Mouse (Mus musculus) forebrain, embryonic 15.5 days (tissue): Measurements from ENCODE around the gene H3f3a. TPM values are rescaled to one million over a fixed set of nuclear protein-coding genes. Genes with fewer than 3 reads are reported as not detected.
A peak's percentile ranks its signal among the peaks of the same experiment; 100 is the strongest.

ENCODE experiments used
- ATAC-seq: fragments of 200-750 bp; cut with Nextera tagmentation; replicated peaks from 2 replicates; pipeline ENCODE4 v1.8.0; 2017; ENCODE audit warnings: mild to moderate bottlenecking, moderate TSS enrichment, moderate library complexity
- H3K27ac ChIP-seq: fragments of 300-500 bp; sonication (generic); replicated peaks from 2 replicates; pipeline ENCODE4 v1.5.1; 2015; ENCODE audit warnings: mild to moderate bottlenecking, inconsistent platforms
- H3K27me3 ChIP-seq: fragments of 300-500 bp; sonication (generic); 2 replicates; pipeline ENCODE4 v1.6.1; 2015; ENCODE audit warnings: inconsistent platforms
- H3K36me3 ChIP-seq: fragments of 300-500 bp; sonication (generic); 2 replicates; pipeline ENCODE4 v1.6.1; 2015; ENCODE audit warnings: mild to moderate bottlenecking, inconsistent platforms
- H3K4me1 ChIP-seq: fragments of 300-500 bp; sonication (generic); 2 replicates; pipeline ENCODE4 v1.6.1; 2015; ENCODE audit warnings: inconsistent platforms
- H3K4me2 ChIP-seq: fragments of 300-500 bp; sonication (generic); replicated peaks from 2 replicates; pipeline ENCODE4 v1.6.1; 2015; ENCODE audit warnings: mild to moderate bottlenecking, inconsistent platforms
- H3K4me3 ChIP-seq: fragments of 300-500 bp; sonication (generic); 2 replicates; pipeline ENCODE4 v1.5.1; 2015; ENCODE audit warnings: mild to moderate bottlenecking, inconsistent platforms
- H3K9ac ChIP-seq: fragments of 300-500 bp; sonication (generic); replicated peaks from 2 replicates; pipeline ENCODE4 v1.6.1; 2015; ENCODE audit warnings: mild to moderate bottlenecking, inconsistent platforms
- H3K9me3 ChIP-seq: fragments of 300-500 bp; sonication (generic); 2 replicates; pipeline ENCODE4 v1.6.1; 2016; ENCODE audit warnings: inconsistent platforms
- WGBS: fragments of 180-500 bp; shearing (Covaris S2); methylation state at CpG from one replicate; pipeline ENCODE4 v1.1.7; 2015; ENCODE audit warnings: mixed read lengths; 5-methylcytosine and 5-hydroxymethylcytosine counted together
- polyA plus RNA-seq: library from polyadenylated mRNA; unstranded; fragments of >200 nt; fragmentation: Nextera tagmentation; extraction: Ambion mirVana; gene quantifications from 2 replicates; pipeline ENCODE4 v1.2.1, GENCODE M21; 2015

The H3f3a gene
- polyA plus RNA-seq, 1 experiment from 2014 or later = 4,029 TPM

DNA sequence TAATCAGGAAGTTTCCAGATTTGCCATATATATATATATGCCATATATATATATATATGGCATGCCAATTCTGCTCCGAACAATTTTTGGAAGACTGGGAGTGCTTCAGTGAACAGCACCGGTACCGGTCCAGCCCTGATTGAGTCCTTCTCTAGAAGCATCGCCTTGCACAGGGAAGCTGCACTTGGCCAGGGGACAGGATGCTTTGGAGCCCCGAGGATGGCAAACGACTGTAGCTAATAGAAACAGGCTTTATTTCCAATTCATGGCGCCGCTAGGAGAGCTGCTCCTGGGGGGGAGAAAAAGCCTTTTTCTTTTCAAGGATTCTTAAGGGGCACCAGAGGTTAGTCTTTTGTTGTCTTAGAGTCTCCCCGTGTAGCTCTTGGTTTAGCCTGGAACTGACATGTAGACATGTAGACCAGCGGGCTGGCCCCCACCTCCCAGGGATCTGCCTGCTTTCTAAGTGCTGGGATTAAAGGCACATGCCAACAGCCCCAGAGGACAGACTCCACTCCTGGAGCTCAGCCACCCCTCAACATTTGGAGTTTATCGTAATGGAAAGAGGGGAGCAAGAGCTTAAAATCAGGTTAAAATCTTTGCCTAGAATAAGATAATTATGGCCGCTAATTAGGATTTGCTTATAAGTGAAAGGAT is 1.8 kb upstream of the H3f3a start:
- Histone ChIP-seq H3K27ac (peak overlapping the region; percentile 100), H3K4me1 (peaks cover 27% of the 10 kb centered on the region), H3K9me3 (no peaks in the 10 kb centered on the region), H3K36me3 (peaks cover 3% of the 10 kb centered on the region; the same call in 1 of the 2 replicates), H3K4me3 (peak overlapping the region; percentile 8; the same call in 1 of the 2 replicates), H3K27me3 (no peaks in the 10 kb centered on the region), H3K9ac (peak overlapping the region; percentile 34; the same call in 1 of the 2 replicates), H3K4me2 (peak overlapping the region; percentile 38)
- no peak for ATAC-seq
- 25% methylated on average over 12 of the region's 12 CpGs for WGBS

DNA sequence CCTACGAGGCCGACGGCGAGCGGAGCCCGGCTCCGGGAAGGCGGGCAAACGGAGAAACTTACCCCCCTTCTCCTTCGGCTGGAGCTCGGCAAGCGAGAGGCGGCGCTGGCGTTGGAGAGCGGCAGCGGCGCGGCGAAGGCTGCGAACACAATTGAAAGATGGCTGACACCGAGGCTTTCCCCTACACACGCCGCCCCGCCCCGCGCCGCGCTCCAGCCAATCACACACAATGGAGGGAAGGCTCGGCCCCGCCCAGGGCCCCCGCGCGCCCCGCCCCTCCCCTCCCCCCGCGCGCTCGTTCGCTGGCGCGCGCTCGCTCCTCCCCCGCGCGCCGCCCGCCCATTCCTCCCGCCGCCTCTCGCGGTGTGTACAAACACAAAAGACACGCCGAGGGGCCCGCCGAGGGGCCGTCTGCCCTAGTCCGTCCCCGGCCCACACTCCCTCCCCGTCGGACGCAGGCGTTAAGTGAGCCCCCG is 296 bp downstream of the H3f3a start:
- WGBS = under 1% methylated on average over 37 of the region's 65 CpGs

DNA sequence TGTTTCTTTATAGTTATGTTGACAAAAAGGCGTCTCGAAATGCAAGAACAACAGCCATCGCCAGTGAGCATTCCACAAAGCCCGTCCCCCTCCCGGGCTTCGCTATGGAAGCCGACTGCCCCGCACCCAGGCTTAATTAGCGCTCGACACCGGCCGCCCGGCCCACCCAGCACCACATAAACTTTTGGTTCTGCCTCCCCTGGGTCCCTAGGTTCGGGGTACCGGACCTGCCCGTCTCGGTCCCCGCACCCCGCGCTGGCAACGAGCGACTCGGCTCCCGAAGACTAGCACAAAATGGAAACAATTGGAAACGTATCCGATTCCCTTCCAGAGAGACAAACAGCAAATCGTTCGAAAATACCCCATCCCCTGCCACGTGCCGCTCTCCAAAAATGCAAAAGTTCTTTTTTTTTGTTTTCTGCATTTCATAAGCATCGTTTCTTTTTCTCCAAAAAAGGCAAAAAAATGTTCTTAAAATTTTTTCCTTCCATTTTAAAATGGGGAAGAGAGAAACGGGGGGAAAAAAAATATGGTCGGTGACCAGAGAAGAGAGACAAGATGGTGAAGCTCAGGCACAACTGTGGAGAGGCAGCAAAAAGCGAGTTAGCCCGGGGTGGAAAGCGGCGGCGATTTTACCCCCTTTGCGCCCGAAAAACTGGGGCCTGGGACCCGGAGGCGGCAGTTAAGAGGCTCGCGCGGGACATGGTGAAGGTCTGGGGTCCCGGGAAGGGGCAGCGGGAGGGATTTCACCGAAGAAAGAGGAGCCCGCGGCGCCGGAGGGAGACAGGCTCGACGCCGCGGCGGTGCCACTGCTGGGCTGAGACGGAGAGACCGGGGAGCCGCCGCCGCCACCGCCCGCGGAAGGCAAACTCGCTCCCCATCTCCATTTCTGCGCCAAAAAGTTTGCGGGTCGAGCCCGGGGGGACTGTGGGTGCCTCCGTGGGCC is 1.0 kb downstream of the H3f3a start:
- H3K27ac ChIP-seq = peak overlapping the region; percentile 100
- peak overlapping the region; percentile 66 for H3K4me3 ChIP-seq
- peaks cover 25% of the 10 kb centered on the region for H3K36me3 ChIP-seq
- WGBS = under 1% methylated on average over 71 of the region's 71 CpGs
- peaks cover 51% of the 10 kb centered on the region for H3K4me1 ChIP-seq
- H3K9ac ChIP-seq = peak overlapping the region; percentile 94
- peak overlapping the region; percentile 55 for H3K4me2 ChIP-seq
- ATAC-seq = peak; percentile 42
- H3K9me3 ChIP-seq = no peaks in the 10 kb centered on the region
- H3K27me3 ChIP-seq = no peaks in the 10 kb centered on the region

More for the DNA sequence above, 296 bp downstream of the H3f3a start:
- peaks cover 45% of the 10 kb centered on the region for H3K4me1 ChIP-seq
- H3K9me3 ChIP-seq = no peaks in the 10 kb centered on the region
- H3K4me3 ChIP-seq = peak overlapping the region; percentile 66
- peaks cover 19% of the 10 kb centered on the region for H3K36me3 ChIP-seq
- H3K4me2 ChIP-seq = peak overlapping the region; percentile 75
- H3K27me3 ChIP-seq = no peaks in the 10 kb centered on the region
- H3K27ac ChIP-seq = peak overlapping the region; percentile 100
- H3K9ac ChIP-seq = peak overlapping the region; percentile 97
- peak; percentile 97 for ATAC-seq

DNA sequence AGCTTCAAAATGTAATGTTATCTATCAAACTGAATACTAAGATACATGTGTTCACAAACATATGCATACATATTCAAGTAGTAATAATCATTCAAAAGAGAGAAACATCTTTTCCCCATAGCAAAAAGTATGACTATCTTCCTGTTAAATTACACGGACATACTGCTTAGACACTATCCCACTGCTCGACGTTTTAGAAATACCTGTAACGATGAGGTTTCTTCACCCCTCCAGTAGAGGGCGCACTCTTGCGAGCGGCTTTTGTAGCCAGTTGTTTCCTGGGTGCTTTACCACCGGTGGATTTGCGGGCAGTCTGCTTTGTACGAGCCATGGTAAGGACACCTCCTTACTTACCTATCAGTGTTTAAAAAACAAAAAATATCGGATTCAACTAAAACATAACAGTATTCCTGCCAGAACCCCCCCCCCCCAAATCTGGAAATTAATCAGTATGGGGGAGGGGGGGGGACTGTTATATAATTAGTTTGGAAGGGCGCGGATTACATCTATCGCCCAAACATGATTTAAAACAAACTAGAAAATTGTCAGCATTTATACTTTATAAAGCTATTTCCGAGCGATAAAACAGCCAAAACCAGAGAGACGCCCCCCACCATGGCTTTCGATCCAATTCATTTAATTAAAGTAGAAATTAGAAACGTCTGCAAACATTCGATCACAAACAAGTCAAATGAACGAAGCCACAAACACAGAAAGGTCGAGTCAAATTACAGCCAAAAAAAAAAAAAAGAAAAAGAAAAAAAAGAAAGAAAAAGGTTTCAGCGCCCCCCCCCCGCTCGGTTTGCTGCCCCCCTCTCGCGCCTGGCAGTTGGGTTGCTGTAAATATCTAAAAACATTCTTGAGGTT is 1.9 kb downstream of the H3f3a start:
- no peak for ATAC-seq
- H3K36me3 ChIP-seq = peaks cover 34% of the 10 kb centered on the region
- H3K4me3 ChIP-seq = peak overlapping the region; percentile 66
- H3K9ac ChIP-seq = peak overlapping the region; percentile 94
- H3K27ac ChIP-seq = peak overlapping the region; percentile 100
- WGBS = 4% methylated on average over 27 of the region's 27 CpGs
- H3K9me3 ChIP-seq = no peaks in the 10 kb centered on the region
- peak overlapping the region; percentile 55 for H3K4me2 ChIP-seq
- H3K27me3 ChIP-seq = no peaks in the 10 kb centered on the region
- peaks cover 60% of the 10 kb centered on the region for H3K4me1 ChIP-seq

DNA sequence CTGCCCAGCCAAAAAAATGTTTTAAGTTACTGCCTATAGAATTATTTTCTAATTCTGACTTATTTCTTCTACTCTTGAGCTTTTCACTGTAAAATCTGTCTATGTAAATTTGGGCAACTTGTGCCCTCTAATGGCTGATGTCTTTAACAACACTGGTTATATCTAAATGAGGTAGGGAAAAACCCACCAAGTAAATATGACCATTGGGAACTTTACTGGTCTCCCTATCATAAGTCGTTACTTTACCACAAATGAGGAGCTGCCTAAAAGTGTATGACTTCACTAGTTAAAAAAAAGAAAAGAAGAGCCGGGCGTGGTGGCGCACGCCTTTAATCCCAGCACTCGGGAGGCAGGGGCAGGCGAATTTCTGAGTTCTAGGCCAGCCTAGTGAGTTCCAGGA is 2.8 kb downstream of the H3f3a start:
- H3K4me2 ChIP-seq = peak overlapping the region; percentile 55
- H3K9me3 ChIP-seq = no peaks in the 10 kb centered on the region
- H3K9ac ChIP-seq = peak overlapping the region; percentile 4; the same call in 1 of the 2 replicates
- H3K27me3 ChIP-seq = no peaks in the 10 kb centered on the region
- H3K4me3 ChIP-seq = peak overlapping the region; percentile 66
- 64% methylated on average over 7 of the region's 7 CpGs for WGBS
- H3K36me3 ChIP-seq = peaks cover 42% of the 10 kb centered on the region
- ATAC-seq = no peak
- peaks cover 67% of the 10 kb centered on the region for H3K4me1 ChIP-seq
- no peak overlapping the region for H3K27ac ChIP-seq

DNA sequence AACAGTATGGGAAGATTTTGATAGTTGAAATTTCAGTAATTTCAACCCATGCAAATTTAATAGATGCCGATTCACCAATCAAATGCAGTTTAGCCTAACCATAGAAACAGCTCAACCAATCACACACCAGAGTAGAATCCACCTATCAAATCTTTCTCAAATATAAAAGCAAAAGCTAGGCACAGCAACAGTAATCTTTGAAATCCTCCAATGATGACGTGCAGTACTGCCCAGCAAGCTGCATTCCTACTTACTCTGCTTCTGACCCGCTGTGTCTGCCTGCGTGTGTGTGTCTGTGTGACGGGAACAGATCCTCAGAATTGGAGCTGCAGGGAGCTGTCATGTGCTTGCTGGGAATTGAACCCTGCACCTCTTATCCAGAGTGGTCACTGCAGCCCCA is 4.9 kb downstream of the H3f3a start:
- Histone ChIP-seq H3K9me3 (no peaks in the 10 kb centered on the region), H3K27ac (peak overlapping the region; percentile 23; the same call in 1 of the 2 replicates), H3K4me2 (no peak overlapping the region), H3K9ac (no peak overlapping the region), H3K36me3 (peaks cover 64% of the 10 kb centered on the region), H3K4me1 (peaks cover 50% of the 10 kb centered on the region), H3K4me3 (no peak overlapping the region), H3K27me3 (no peaks in the 10 kb centered on the region)
- no peak for ATAC-seq
- 71% methylated on average over 5 of the region's 5 CpGs for WGBS

DNA sequence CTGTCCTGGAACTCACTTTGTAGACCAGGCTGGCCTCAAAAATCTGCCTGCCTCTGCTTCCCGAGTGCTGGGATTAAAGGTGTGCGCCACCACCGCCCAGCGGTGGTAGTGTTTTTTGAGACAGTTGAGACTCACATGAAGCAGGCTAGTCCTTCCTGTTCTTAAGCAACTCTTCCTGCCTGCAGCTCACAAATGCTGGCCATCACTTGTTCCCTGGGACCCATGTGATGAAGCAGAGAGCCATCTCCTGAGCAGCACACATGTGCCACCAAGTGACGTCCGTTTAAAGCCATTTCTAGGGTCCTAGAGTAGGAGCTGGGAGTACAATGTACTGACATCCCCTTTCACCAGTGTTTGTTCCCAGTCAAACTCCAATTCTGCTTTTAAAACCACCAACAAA is 9.9 kb downstream of the H3f3a start:
- H3K9ac ChIP-seq = no peak overlapping the region
- WGBS = 95% methylated on average over 6 of the region's 6 CpGs
- no peaks in the 10 kb centered on the region for H3K9me3 ChIP-seq
- no peak overlapping the region for H3K4me3 ChIP-seq
- no peak for ATAC-seq
- H3K36me3 ChIP-seq = peaks cover 73% of the 10 kb centered on the region
- peaks cover 27% of the 10 kb centered on the region for H3K4me1 ChIP-seq
- H3K27me3 ChIP-seq = no peaks in the 10 kb centered on the region
- no peak overlapping the region for H3K4me2 ChIP-seq
- H3K27ac ChIP-seq = no peak overlapping the region

DNA sequence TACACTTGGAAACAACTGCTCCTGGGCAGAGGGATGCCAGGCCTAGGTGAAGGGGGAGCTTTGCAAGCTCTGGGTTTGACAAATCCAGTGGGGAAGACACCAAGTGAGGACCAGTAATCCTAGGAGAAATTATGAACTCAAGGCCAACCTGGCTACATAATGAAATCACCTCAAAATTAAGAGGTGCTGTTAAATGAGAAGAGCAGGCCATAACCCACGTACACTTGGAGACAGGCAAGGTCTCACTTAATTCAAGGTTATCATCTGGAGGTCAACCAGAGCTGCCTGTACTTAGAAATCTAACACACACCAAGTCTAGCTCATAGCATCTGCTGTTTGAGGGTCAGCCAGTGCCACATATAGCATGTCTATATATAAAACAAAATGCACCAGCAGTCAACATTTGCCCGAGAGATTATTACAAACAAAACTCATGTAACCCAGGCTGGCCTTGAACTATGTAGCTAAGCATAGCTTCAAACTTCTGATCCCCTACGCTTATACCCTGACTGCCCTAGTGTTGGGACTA is 12.2 kb downstream of the H3f3a start:
- ATAC-seq = 0 out of 2 replicates have a peak, but pooled peaks have one; percentile 33
- no peak overlapping the region for H3K27ac ChIP-seq
- H3K36me3 ChIP-seq = peaks cover 53% of the 10 kb centered on the region
- no peak overlapping the region for H3K9ac ChIP-seq
- WGBS = 91% methylated on average over 3 of the region's 3 CpGs
- no peaks in the 10 kb centered on the region for H3K27me3 ChIP-seq
- no peak overlapping the region for H3K4me3 ChIP-seq
- no peak overlapping the region for H3K4me2 ChIP-seq
- H3K9me3 ChIP-seq = no peaks in the 10 kb centered on the region
- peaks cover 7% of the 10 kb centered on the region; the same call in 1 of the 2 replicates for H3K4me1 ChIP-seq

DNA sequence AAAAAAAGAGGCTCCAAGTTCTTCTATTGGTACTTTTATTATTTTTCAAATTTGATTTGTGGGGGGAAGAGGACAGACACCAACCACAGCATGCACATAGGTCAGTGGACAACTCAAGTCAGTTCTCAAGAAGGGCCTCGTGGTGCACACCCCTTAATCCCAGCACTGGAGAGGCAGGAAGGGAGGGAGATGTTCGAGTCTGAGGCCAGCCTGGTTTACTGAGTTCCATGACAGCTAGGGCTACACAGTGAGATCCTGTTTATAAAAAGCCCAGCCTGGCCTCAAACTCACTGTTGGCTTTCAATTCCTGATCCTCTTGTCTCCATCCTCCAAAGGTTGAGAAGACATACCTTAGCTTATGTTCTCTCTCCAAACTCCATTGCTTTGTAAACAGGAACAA is 12.9 kb downstream of the H3f3a start:
- no peaks in the 10 kb centered on the region for H3K9me3 ChIP-seq
- H3K9ac ChIP-seq = no peak overlapping the region
- WGBS = 59% methylated on average over 2 of the region's 2 CpGs
- no peak overlapping the region for H3K4me3 ChIP-seq
- no peaks in the 10 kb centered on the region for H3K27me3 ChIP-seq
- peaks cover 46% of the 10 kb centered on the region for H3K36me3 ChIP-seq
- no peak for ATAC-seq
- no peak overlapping the region for H3K27ac ChIP-seq
- H3K4me2 ChIP-seq = no peak overlapping the region
- H3K4me1 ChIP-seq = no peaks in the 10 kb centered on the region

DNA sequence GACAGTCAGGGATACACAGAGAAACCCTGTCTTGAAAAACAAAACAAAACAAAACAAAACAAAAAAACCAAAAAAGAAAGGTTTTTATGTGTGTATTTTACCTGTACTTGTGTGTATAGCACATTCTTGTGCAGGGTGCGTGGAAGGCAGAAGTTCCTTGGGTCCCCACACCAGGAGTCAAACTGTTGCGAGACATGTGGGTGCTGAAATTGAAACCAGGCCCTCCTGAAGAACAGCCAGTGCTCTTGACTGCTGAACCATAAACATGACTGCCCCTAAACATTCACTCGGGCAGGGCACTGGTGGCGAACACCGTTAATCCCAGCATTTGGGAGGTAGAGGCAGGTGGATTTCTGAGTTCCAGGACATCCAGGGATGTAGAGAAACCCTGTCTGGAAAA is 13.7 kb downstream of the H3f3a start:
- Histone ChIP-seq H3K4me3 (no peak overlapping the region), H3K27me3 (no peaks in the 10 kb centered on the region), H3K4me2 (no peak overlapping the region), H3K4me1 (no peaks in the 10 kb centered on the region), H3K36me3 (peaks cover 38% of the 10 kb centered on the region), H3K9ac (no peak overlapping the region), H3K9me3 (no peaks in the 10 kb centered on the region), H3K27ac (no peak overlapping the region)
- no peak for ATAC-seq
- WGBS = 91% methylated on average over 5 of the region's 5 CpGs

DNA sequence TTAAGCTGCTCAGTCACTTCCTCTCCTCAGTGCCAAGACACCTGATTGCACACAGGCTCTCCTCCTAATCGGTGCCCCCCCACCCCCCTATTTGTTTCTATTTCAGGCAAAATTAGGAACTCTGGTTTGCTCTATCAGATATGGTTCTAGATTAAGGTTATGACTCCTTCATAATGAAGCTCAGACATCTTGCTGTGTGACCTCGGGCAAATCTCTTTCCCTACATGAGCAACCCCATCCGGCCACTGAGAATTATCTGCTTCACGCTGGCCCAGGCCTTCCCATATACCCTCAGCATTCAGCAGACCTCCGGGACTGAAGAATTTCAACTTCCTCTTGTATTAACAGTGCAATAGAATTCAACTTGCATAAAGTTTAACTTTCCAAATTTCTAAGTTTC is 14.5 kb downstream of the H3f3a start:
- Histone ChIP-seq H3K4me2 (no peak overlapping the region), H3K27ac (no peak overlapping the region), H3K4me1 (peaks cover 4% of the 10 kb centered on the region), H3K9ac (no peak overlapping the region), H3K36me3 (peaks cover 30% of the 10 kb centered on the region), H3K9me3 (no peaks in the 10 kb centered on the region), H3K27me3 (no peaks in the 10 kb centered on the region), H3K4me3 (no peak overlapping the region)
- no peak for ATAC-seq
- 90% methylated on average over 5 of the region's 5 CpGs for WGBS
